Mouse (Mus musculus) cortical plate, adult 2 months (tissue): Measurements from ENCODE around the gene Zeb2.

Source experiments
- CTCF ChIP-seq: fragments of 200-500 bp; IDR thresholded peaks from 2 replicates; pipeline ENCODE4 v1.5.1; 2011; ENCODE audit warnings: mild to moderate bottlenecking, control low read depth, low read length; ENCODE audit not compliant: insufficient read depth; ENCODE audit errors: extremely low read depth
- POLR2A ChIP-seq: fragments of 200-500 bp; IDR thresholded peaks from 2 replicates; pipeline ENCODE4 v1.6.1; 2011; ENCODE audit warnings: mild to moderate bottlenecking, low read length, control low read depth; ENCODE audit not compliant: insufficient read depth; ENCODE audit errors: extremely low read depth

DNA sequence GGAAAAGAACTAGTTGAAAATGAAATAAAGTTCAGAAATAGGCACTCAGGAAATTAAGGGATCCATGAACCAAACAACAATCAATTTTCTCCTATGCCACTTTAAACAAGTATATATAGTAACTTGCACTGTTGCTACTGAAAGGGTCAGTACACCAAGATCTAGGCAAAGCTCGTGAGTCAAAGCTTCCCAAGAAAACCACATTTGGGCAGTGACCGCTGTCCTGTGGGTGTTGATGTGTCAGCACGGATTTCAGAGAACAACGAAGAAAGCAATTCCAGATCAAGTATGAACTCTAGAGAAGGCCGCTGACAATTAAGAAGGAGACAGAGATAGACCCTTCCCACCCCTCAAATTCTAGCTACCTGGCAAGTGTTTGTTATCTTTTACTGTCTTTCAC lies 9.2 kb upstream of the Zeb2 start:
- TF ChIP-seq CTCF (no peak), POLR2A (no peak)
